Mouse (Mus musculus) ES-E14 (cell line): Measurements from ENCODE around the gene Gm136. TPM values are rescaled to one million over a fixed set of nuclear protein-coding genes. Genes with fewer than 3 reads are reported as not detected.

Experiments
- DNase-seq: peaks from one replicate; pipeline ENCODE4 v3.0.0-alpha.2; 2013; ENCODE audit warnings: low read depth, low spot score
- H3K27ac ChIP-seq: 2 replicates; pipeline ENCODE4 v1.5.1; 2012; ENCODE audit warnings: low read depth, mild to moderate bottlenecking, low read length, moderate library complexity, mixed read lengths; ENCODE audit not compliant: poor library complexity, insufficient read depth, severe bottlenecking
- H3K36me3 ChIP-seq: 2 replicates; pipeline ENCODE4 v1.6.1; 2012; ENCODE audit warnings: mild to moderate bottlenecking, low read length, moderate library complexity, mixed read lengths; ENCODE audit not compliant: control insufficient read depth, poor library complexity, insufficient read depth, severe bottlenecking
- H3K4me1 ChIP-seq, 2 experiments: fragments of 150-350 bp in 1 of 2; sonication (generic) in 1 of 2; 2 replicates each; pipeline ENCODE4 v1.6.1; 2012; ENCODE audit warnings: low read length in 2 of 2, mild to moderate bottlenecking in 1 of 2, mixed read lengths in 1 of 2; ENCODE audit not compliant: control insufficient read depth in 2 of 2, insufficient read depth in 2 of 2, poor library complexity in 1 of 2
- H3K4me3 ChIP-seq, 2 experiments: fragments of 150-350 bp in 1 of 2; sonication (generic) in 1 of 2; 2 replicates each; pipeline ENCODE4 v1.5.1; 2012; ENCODE audit warnings: low read length in 2 of 2, low read depth in 1 of 2, mild to moderate bottlenecking in 1 of 2, mixed read lengths in 1 of 2; ENCODE audit not compliant: insufficient read depth in 1 of 2, poor library complexity in 1 of 2, severe bottlenecking in 1 of 2
- H3K9ac ChIP-seq: 2 replicates; pipeline ENCODE4 v1.6.1; 2012; ENCODE audit warnings: low read depth, mild to moderate bottlenecking, low read length, mixed read lengths; ENCODE audit not compliant: poor library complexity, insufficient read depth, severe bottlenecking
- H3K9me3 ChIP-seq: fragments of 150-350 bp; sonication (generic); 2 replicates; pipeline ENCODE4 v1.6.1; 2012; ENCODE audit warnings: low read depth, mild to moderate bottlenecking, low read length; ENCODE audit not compliant: control insufficient read depth, insufficient read depth
- CHD2 ChIP-seq: IDR thresholded peaks from 2 replicates; pipeline ENCODE4 v1.6.1; 2014; ENCODE audit warnings: mild to moderate bottlenecking, low read depth, low read length, inconsistent platforms
- HCFC1 ChIP-seq: IDR thresholded peaks from 2 replicates; pipeline ENCODE4 v1.6.1; 2012; ENCODE audit warnings: low read length, inconsistent platforms, borderline replicate concordance; ENCODE audit not compliant: insufficient read depth
- MAFK ChIP-seq: IDR thresholded peaks from 2 replicates; pipeline ENCODE4 v1.6.1; 2014; ENCODE audit warnings: mild to moderate bottlenecking, low read depth, low read length, inconsistent platforms; ENCODE audit not compliant: insufficient read depth
- ZC3H11A ChIP-seq: IDR thresholded peaks from 2 replicates; pipeline ENCODE4 v1.6.1; 2012; ENCODE audit warnings: low read depth, mild to moderate bottlenecking, inconsistent platforms, low read length, borderline replicate concordance
- ZNF384 ChIP-seq: IDR thresholded peaks from 2 replicates; pipeline ENCODE4 v1.6.1; 2012; ENCODE audit warnings: low read depth, low read length, inconsistent platforms
- in situ Hi-C, 2 experiments: fragments of 600-800 bp; cut with MboI; formaldehyde crosslinking; loops; one replicate each; pipeline ENCODE4 v1.15.1; 2025; ENCODE audit warnings: low sequenced_read_pairs in 2 of 2, inconsistent platforms in 1 of 2; ENCODE audit not compliant: unreplicated experiment in 2 of 2
- total RNA-seq: library from RNA; depleted of rRNA; stranded (reverse); fragments of 300-350 nt; gene quantifications from 2 replicates; pipeline ENCODE4 v1.2.3, GENCODE M21; 2012; rRNA removed

Gm136 gene
- total RNA-seq, 1 experiment, result not detected

- peak; percentile 21 for DNase-seq
- Histone ChIP-seq H3K4me1 (no peaks in the 10 kb centered on the region), H3K36me3 (no peaks in the 10 kb centered on the region), H3K9me3 (no peaks in the 10 kb centered on the region), H3K27ac (no peak overlapping the region), H3K9ac (no peak overlapping the region), H3K4me3 (no peak overlapping the region)
- no peak for TF ChIP-seq CHD2
- no peak for TF ChIP-seq HCFC1
- no peak for TF ChIP-seq ZNF384
- no peak for TF ChIP-seq ZC3H11A
- in situ Hi-C loops, result no loop called here
These were observed 53.8 kb downstream of the Gm136 start for GRCm38 (mm10) chr4:34702231-34702630.

GRCm38 (mm10) chr4:34701528-34701927 is 54.5 kb downstream of the Gm136 start:
- Histone ChIP-seq H3K36me3 (no peaks in the 10 kb centered on the region), H3K9ac (no peak overlapping the region), H3K4me1 (no peaks in the 10 kb centered on the region), H3K4me3 (no peak overlapping the region), H3K9me3 (no peaks in the 10 kb centered on the region), H3K27ac (no peak overlapping the region)
- peak; percentile 88 for DNase-seq
- no peak for TF ChIP-seq ZNF384
- peak; percentile 17; the same call in 1 of the 2 replicates for TF ChIP-seq MAFK
- peak; percentile 61 for TF ChIP-seq ZC3H11A
- TF ChIP-seq HCFC1, result 0 out of 2 replicates have a peak, but pooled peaks have one; percentile 44
- no peak for TF ChIP-seq CHD2
- in situ Hi-C loops, result no loop called here

Other genes starting within 250 kb of the Gm136 start
- gene Akirin2, start 205.3 kb downstream of the Gm136 start, total RNA-seq, result 37.4 and 56.4 TPM in 2 replicates
- 72.9 and 73.9 TPM in 2 replicates for gene Orc3, start 141.3 kb downstream of the Gm136 start, total RNA-seq
- gene Rars2, start 141.3 kb downstream of the Gm136 start, total RNA-seq, result 29.0 and 31.5 TPM in 2 replicates
- 35.9 and 36.9 TPM in 2 replicates for gene Slc35a1, start 68.8 kb downstream of the Gm136 start, total RNA-seq
- 0.53 and 1.3 TPM in 2 replicates for gene Cfap206, start 26.1 kb downstream of the Gm136 start, total RNA-seq
- gene Smim8, start 22.2 kb upstream of the Gm136 start, total RNA-seq, result 15.3 and 23.5 TPM in 2 replicates
- gene Zfp292, start 126.7 kb upstream of the Gm136 start, total RNA-seq, result 25.3 and 31.8 TPM in 2 replicates
- 0.89 TPM in 1 of 2 replicates, not detected in the other for gene Cga, start 137.5 kb upstream of the Gm136 start, total RNA-seq